29 mouse cellular contexts compared by ENCODE assay signal in genomic region chr17:74454660-74455059, GRCm38 (mm10). TPM values are rescaled to one million over a fixed set of nuclear protein-coding genes. Genes with fewer than 3 reads are reported as not detected.
DNase-seq lines count a peak whose midpoint lies in the region; ATAC-seq and TF ChIP-seq lines count a peak whose summit lies in the region.
"Had no signal": no experiment of that assay in that cellular context is flagged by ENCODE, and none has a peak within 500 bp of the region (broad histone marks: within the 10 kb centered on the region; RNA-seq: fewer than 3 reads in every experiment).

No protein-coding gene starts in this region.

- H3K4me2 ChIP-seq in CH12.LX (ENCODE audit: insufficient read depth, low read depth, poor library complexity, severe bottlenecking): no peak overlapping the region
- H3K4me2 ChIP-seq in lung, postnatal 0 days (replicated peaks; ENCODE audit: low read depth, low read length): no peak overlapping the region
- no peak overlapping the region for H3K4me2 ChIP-seq in kidney, embryonic 15.5 days
- H3K4me2 ChIP-seq: embryonic facial prominence, embryonic 13.5 days; forebrain, embryonic 12.5 days; forebrain, embryonic 15.5 days; heart, embryonic 12.5 days; heart, embryonic 15.5 days; hindbrain, embryonic 15.5 days had no signal

- no peak for TF ChIP-seq POLR2A in CH12.LX (IDR thresholded peaks at IDR 0.05; ENCODE audit: low read depth, low read length)

- no peaks in the 10 kb centered on the region for H3K79me2 ChIP-seq in CH12.LX (replicated peaks; ENCODE audit: control insufficient read depth, extremely low read depth, insufficient read depth, poor library complexity, severe bottlenecking)

- in situ Hi-C loops in CH12.LX (cut with MboI; ENCODE audit: low pct_ligation_motif_present, low pct_unique_long_range_greater_than_20kb, low sequenced_read_pairs): no loop called here

- peaks cover 2 to 25% of the 10 kb centered on the region in 2 experiments; a peak in 3 of 4 replicates for H3K4me1 ChIP-seq in CH12.LX (ENCODE audit: control insufficient read depth in 1 of 2, insufficient read depth in 2 of 2)
- H3K4me1 ChIP-seq in lung, postnatal 0 days (ENCODE audit: insufficient read depth, low read depth, low read length): no peaks in the 10 kb centered on the region
- H3K4me1 ChIP-seq in kidney, embryonic 15.5 days: no peaks in the 10 kb centered on the region
- H3K4me1 ChIP-seq: embryonic facial prominence, embryonic 10.5 days; embryonic facial prominence, embryonic 13.5 days; forebrain, embryonic 12.5 days; forebrain, embryonic 15.5 days; heart, embryonic 12.5 days; heart, embryonic 15.5 days; hindbrain, embryonic 15.5 days had no signal

- peaks cover 2% of the 10 kb centered on the region for H3K9me3 ChIP-seq in CH12.LX (replicated peaks; ENCODE audit: low read length)
- H3K9me3 ChIP-seq in lung, postnatal 0 days (ENCODE audit: low read length): no peaks in the 10 kb centered on the region
- H3K9me3 ChIP-seq in kidney, embryonic 15.5 days (replicated peaks): no peaks in the 10 kb centered on the region
- H3K9me3 ChIP-seq: embryonic facial prominence, embryonic 10.5 days; embryonic facial prominence, embryonic 13.5 days; forebrain, embryonic 12.5 days; forebrain, embryonic 15.5 days; G1E; heart, embryonic 12.5 days; heart, embryonic 15.5 days; hindbrain, embryonic 15.5 days had no signal

- H3K36me3 ChIP-seq in CH12.LX (replicated peaks in 1 of 2; ENCODE audit: control insufficient read depth in 1 of 2, insufficient read depth in 1 of 2, low read length in 1 of 2): peaks cover 0 to 41% of the 10 kb centered on the region in 2 experiments
- H3K36me3 ChIP-seq in lung, postnatal 0 days (ENCODE audit: insufficient read depth, low read length): no peaks in the 10 kb centered on the region
- H3K36me3 ChIP-seq in kidney, embryonic 15.5 days: no peaks in the 10 kb centered on the region
- H3K36me3 ChIP-seq: embryonic facial prominence, embryonic 10.5 days; embryonic facial prominence, embryonic 13.5 days; forebrain, embryonic 12.5 days; forebrain, embryonic 15.5 days; G1E; heart, embryonic 12.5 days; heart, embryonic 15.5 days; hindbrain, embryonic 15.5 days had no signal

- TF ChIP-seq CTCF in CH12.LX (conservative IDR thresholded peaks at IDR 0.05 in 1 of 2, IDR thresholded peaks at IDR 0.05 in 1 of 2; ENCODE audit: low read depth in 2 of 2, low read length in 2 of 2): no peak
- TF ChIP-seq CTCF in lung, postnatal 0 days (IDR thresholded peaks at IDR 0.05): no peak

- no peak overlapping the region for H3K9ac ChIP-seq in CH12.LX (ENCODE audit: insufficient read depth, low read depth)
- H3K9ac ChIP-seq in lung, postnatal 0 days (replicated peaks; ENCODE audit: low read depth): no peak overlapping the region
- no peak overlapping the region for H3K9ac ChIP-seq in kidney, embryonic 15.5 days
- H3K9ac ChIP-seq: embryonic facial prominence, embryonic 13.5 days; forebrain, embryonic 12.5 days; forebrain, embryonic 15.5 days; heart, embryonic 12.5 days; heart, embryonic 15.5 days; hindbrain, embryonic 15.5 days had no signal

- DNase-seq in CH12.LX (ENCODE audit: extremely low read depth) (no peak), MEL-GATA-1-ER (ENCODE audit: extremely low read depth, low read depth) (peak; percentile 5)
- DNase-seq in gastrocnemius, postnatal 14 days: no peak
- no peak for DNase-seq in lung, postnatal 0 days (ENCODE audit: low spot score)
- DNase-seq: adrenal gland, adult 8-10 months; adrenal gland, postnatal 25 days; cerebellum, adult 11 months; cerebellum, adult 2 months; cerebellum, adult 9-11 months; cerebellum, postnatal 25 days; embryo, embryonic 11 days; gastrocnemius, postnatal 10 days; heart, adult 18-20 months; heart, postnatal 10 days; heart, postnatal 36 days had no signal

- dilution Hi-C loops in CH12.LX (cut with MboI; ENCODE audit: extremely low pct_ligation_motif_present, extremely low pct_unique_long_range_greater_than_20kb, low sequenced_read_pairs): no loop called here

- H3K27ac ChIP-seq in CH12.LX (ENCODE audit: insufficient read depth, low read depth): no peak overlapping the region
- no peak overlapping the region for H3K27ac ChIP-seq in lung, postnatal 0 days (ENCODE audit: low read length)
- no peak overlapping the region for H3K27ac ChIP-seq in kidney, embryonic 15.5 days
- H3K27ac ChIP-seq: embryonic facial prominence, embryonic 10.5 days; embryonic facial prominence, embryonic 13.5 days; forebrain, embryonic 12.5 days; forebrain, embryonic 15.5 days; heart, embryonic 15.5 days; hindbrain, embryonic 15.5 days had no signal

- peak; percentile 56; the same call in 1 of the 2 replicates for TF ChIP-seq EP300 in CH12.LX (IDR thresholded peaks at IDR 0.05; ENCODE audit: low read length)
- TF ChIP-seq EP300 in lung, postnatal 0 days (IDR thresholded peaks at IDR 0.05): no peak

- 77% methylated on average over 1 of the region's 1 CpGs for WGBS in lung, postnatal 0 days
- 92% methylated on average over 1 of the region's 1 CpGs for WGBS in kidney, embryonic 15.5 days

- peak; percentile 46 for ATAC-seq in granulocyte monocyte progenitor cell, adult 5-6 weeks (replicated peaks; ENCODE audit: poor library complexity, severe bottlenecking)
- ATAC-seq in megakaryocyte progenitor cell, adult 5-6 weeks (replicated peaks; ENCODE audit: poor library complexity): peak; percentile 30; the same call in 1 of the 2 replicates
- ATAC-seq in lung, postnatal 0 days: no peak
- no peak for ATAC-seq in kidney, embryonic 15.5 days (replicated peaks; ENCODE audit: low FRiP score)
- ATAC-seq: activated CD4-positive, CD25-positive, alpha-beta regulatory T cell, adult 4 months; forebrain, embryonic 15.5 days; intestine, postnatal 0 days had no signal

- no peaks in the 10 kb centered on the region for H3K27me3 ChIP-seq in CH12.LX (replicated peaks)
- no peaks in the 10 kb centered on the region for H3K27me3 ChIP-seq in lung, postnatal 0 days (replicated peaks; ENCODE audit: insufficient read depth, low read length)
- no peaks in the 10 kb centered on the region for H3K27me3 ChIP-seq in kidney, embryonic 15.5 days
- H3K27me3 ChIP-seq: embryonic facial prominence, embryonic 13.5 days; forebrain, embryonic 12.5 days; forebrain, embryonic 15.5 days; heart, embryonic 12.5 days; heart, embryonic 15.5 days; hindbrain, embryonic 15.5 days had no signal

- TF ChIP-seq RAD21 in CH12.LX (IDR thresholded peaks at IDR 0.05; ENCODE audit: low read depth, low read length): no peak

- no peak overlapping the region for H3K4me3 ChIP-seq in CH12.LX (replicated peaks in 1 of 3; ENCODE audit: low read depth in 2 of 3, low read length in 2 of 3, poor library complexity in 1 of 3)
- H3K4me3 ChIP-seq in lung, postnatal 0 days (ENCODE audit: low read depth, low read length): no peak overlapping the region
- no peak overlapping the region for H3K4me3 ChIP-seq in kidney, embryonic 15.5 days (replicated peaks)
- H3K4me3 ChIP-seq: embryonic facial prominence, embryonic 10.5 days; embryonic facial prominence, embryonic 13.5 days; erythroblast, embryonic 14.5 days; forebrain, embryonic 12.5 days; forebrain, embryonic 15.5 days; heart, embryonic 12.5 days; heart, embryonic 15.5 days; hindbrain, embryonic 15.5 days had no signal

- intact Hi-C loops in gastrocnemius, postnatal 14 days (cut with DNase I; ENCODE audit: low total_unique reads): no loop called here

TF ChIP-seq in CH12.LX, 34 proteins besides CTCF, POLR2A, EP300 and RAD21:
- TF ChIP-seq ZNF384 (IDR thresholded peaks at IDR 0.05; ENCODE audit: low read depth, low read length) (peak; percentile 93), IRF4 (IDR thresholded peaks at IDR 0.05; ENCODE audit: low read depth, low read length) (no peak)

RNA-seq across cellular contexts. Expression of gene Nlrc4, which starts 4.3 kb away (rescaled TPM):
- total RNA-seq in CH12.LX (2012; rRNA removed): 1.9 and 2.0 TPM in 2 replicates
- 3.3 and 4.3 TPM in 2 replicates for total RNA-seq in CH12.LX (2014; rRNA removed)
- 5.9 and 6.0 TPM in 2 replicates for polyA plus RNA-seq in CH12.LX (2012; ENCODE audit: insufficient read length, low read depth)
- total RNA-seq in granulocyte monocyte progenitor cell, adult 5-6 weeks (2014; fragmentation: Nextera tagmentation): 7.8 and 12.3 TPM in 2 replicates
- total RNA-seq in granulocyte monocyte progenitor cell, adult 5-6 weeks (2017): 10.3 and 10.4 TPM in 2 replicates
- 6.3 and 8.5 TPM in 2 replicates for total RNA-seq in megakaryocyte progenitor cell, adult 5-6 weeks (2015)
- total RNA-seq in megakaryocyte progenitor cell, adult 5-6 weeks (2017): 8.6 and 9.4 TPM in 2 replicates
- under 1 TPM; 0.09 to 0.14 TPM for total RNA-seq in gastrocnemius, postnatal 14 days (2021)
- 0.53 and 0.77 TPM in 2 replicates for polyA plus RNA-seq in lung, postnatal 0 days (2015; fragmentation: Nextera tagmentation; extraction: Ambion mirVana)
- 0.24 and 0.39 TPM in 2 replicates for polyA plus RNA-seq in kidney, embryonic 15.5 days (2015; fragmentation: Nextera tagmentation; extraction: Ambion mirVana)
- polyA plus RNA-seq: erythroblast, embryonic 14.5 days had no signal

RNA-seq across cellular contexts. Expression of gene Yipf4, which starts 34.6 kb away (rescaled TPM):
- total RNA-seq in CH12.LX (2012; rRNA removed) (28.9 and 32.9 TPM in 2 replicates), CH12.LX (2014; rRNA removed) (77.7 and 81.3 TPM in 2 replicates)
- polyA plus RNA-seq in CH12.LX (2012; ENCODE audit: insufficient read length, low read depth): 41.6 and 42.8 TPM in 2 replicates
- 22.9 and 56.6 TPM in 2 replicates for total RNA-seq in granulocyte monocyte progenitor cell, adult 5-6 weeks (2014; fragmentation: Nextera tagmentation)
- 46.2 and 59.6 TPM in 2 replicates for total RNA-seq in granulocyte monocyte progenitor cell, adult 5-6 weeks (2017)
- 43.2 and 49.1 TPM in 2 replicates for total RNA-seq in megakaryocyte progenitor cell, adult 5-6 weeks (2015)
- 44.0 and 55.6 TPM in 2 replicates for total RNA-seq in megakaryocyte progenitor cell, adult 5-6 weeks (2017)
- 10 to 100 TPM; 26.1 to 27.9 TPM for total RNA-seq in gastrocnemius, postnatal 14 days (2021)
- polyA plus RNA-seq in lung, postnatal 0 days (2015; fragmentation: Nextera tagmentation; extraction: Ambion mirVana): 106 and 112 TPM in 2 replicates
- 55.3 and 70.1 TPM in 2 replicates for polyA plus RNA-seq in kidney, embryonic 15.5 days (2015; fragmentation: Nextera tagmentation; extraction: Ambion mirVana)

RNA-seq across cellular contexts. Expression of gene Slc30a6, which starts 59.3 kb away (rescaled TPM):
- total RNA-seq in CH12.LX (2012; rRNA removed) (16.2 and 16.8 TPM in 2 replicates), CH12.LX (2014; rRNA removed) (27.2 and 31.5 TPM in 2 replicates)
- polyA plus RNA-seq in CH12.LX (2012; ENCODE audit: insufficient read length, low read depth): 17.1 and 19.7 TPM in 2 replicates
- 4.5 and 15.7 TPM in 2 replicates for total RNA-seq in granulocyte monocyte progenitor cell, adult 5-6 weeks (2014; fragmentation: Nextera tagmentation)
- 6.8 and 13.4 TPM in 2 replicates for total RNA-seq in granulocyte monocyte progenitor cell, adult 5-6 weeks (2017)
- total RNA-seq in megakaryocyte progenitor cell, adult 5-6 weeks (2015): 20.2 and 26.4 TPM in 2 replicates
- total RNA-seq in megakaryocyte progenitor cell, adult 5-6 weeks (2017): 14.8 and 19.6 TPM in 2 replicates
- 1 to 10 TPM; 6.6 to 7.1 TPM for total RNA-seq in gastrocnemius, postnatal 14 days (2021)
- polyA plus RNA-seq in lung, postnatal 0 days (2015; fragmentation: Nextera tagmentation; extraction: Ambion mirVana): 26.7 and 28.6 TPM in 2 replicates
- polyA plus RNA-seq in kidney, embryonic 15.5 days (2015; fragmentation: Nextera tagmentation; extraction: Ambion mirVana): 45.1 and 48.2 TPM in 2 replicates

Comparison
In these comparisons a context has a peak if more than half of its experiments do, and no peak if none do; other contexts are left out.
1. ATAC-seq: peak in granulocyte monocyte progenitor cell, adult 5-6 weeks (single experiment) and megakaryocyte progenitor cell, adult 5-6 weeks (single experiment); none in lung, postnatal 0 days (single experiment) and kidney, embryonic 15.5 days (single experiment).